Mouse (Mus musculus) kidney, embryonic 16.5 days (tissue): ENCODE measurements around the gene Gm28053. TPM values are rescaled to one million over a fixed set of nuclear protein-coding genes. Genes with fewer than 3 reads are reported as not detected.

ENCODE experiments used
- ATAC-seq: fragments of 200-750 bp; cut with Nextera tagmentation; 2 replicates; pipeline ENCODE4 v1.8.0; 2017; ENCODE audit warnings: moderate TSS enrichment; ENCODE audit not compliant: low FRiP score, low TSS enrichment
- H3K27ac ChIP-seq: fragments of 300-500 bp; sonication (generic); 2 replicates; pipeline ENCODE4 v1.5.1; 2014; ENCODE audit warnings: low read length
- H3K27me3 ChIP-seq: fragments of 300-500 bp; sonication (generic); 2 replicates; pipeline ENCODE4 v1.6.1; 2014; ENCODE audit warnings: low read length, control low read depth, mixed read lengths; ENCODE audit not compliant: insufficient read depth
- H3K36me3 ChIP-seq: fragments of 300-500 bp; sonication (generic); 2 replicates; pipeline ENCODE4 v1.6.1; 2014; ENCODE audit warnings: low read length, control low read depth, mixed read lengths; ENCODE audit not compliant: insufficient read depth
- H3K4me1 ChIP-seq: fragments of 300-500 bp; sonication (generic); 2 replicates; pipeline ENCODE4 v1.6.1; 2014; ENCODE audit warnings: low read length, control low read depth, mixed read lengths; ENCODE audit not compliant: insufficient read depth
- H3K4me2 ChIP-seq: fragments of 300-500 bp; sonication (generic); replicated peaks from 2 replicates; pipeline ENCODE4 v1.6.1; 2014; ENCODE audit warnings: low read depth, low read length
- H3K4me3 ChIP-seq: fragments of 300-500 bp; sonication (generic); 2 replicates; pipeline ENCODE4 v1.5.1; 2014; ENCODE audit warnings: mild to moderate bottlenecking, low read length
- H3K9ac ChIP-seq: fragments of 300-500 bp; sonication (generic); replicated peaks from 2 replicates; pipeline ENCODE4 v1.6.1; 2014; ENCODE audit warnings: low read length
- H3K9me3 ChIP-seq: fragments of 300-500 bp; sonication (generic); 2 replicates; pipeline ENCODE4 v1.6.1; 2016; ENCODE audit warnings: low read length, control low read depth
- WGBS: fragments of 180-500 bp; shearing (Covaris S2); extraction: QIAGEN DNeasy Blood & Tissue Kit; methylation state at CpG from one replicate; pipeline ENCODE4 v1.1.7; 2014; 5-methylcytosine and 5-hydroxymethylcytosine counted together
- polyA plus RNA-seq: library from polyadenylated mRNA; unstranded; fragments of >200 nt; fragmentation: Nextera tagmentation; extraction: Ambion mirVana; gene quantifications from 2 replicates; pipeline ENCODE4 v1.2.1, GENCODE M21; 2015

The Gm28053 gene
- polyA plus RNA-seq, 1 experiment from 2014 or later = 1.4 TPM

DNA sequence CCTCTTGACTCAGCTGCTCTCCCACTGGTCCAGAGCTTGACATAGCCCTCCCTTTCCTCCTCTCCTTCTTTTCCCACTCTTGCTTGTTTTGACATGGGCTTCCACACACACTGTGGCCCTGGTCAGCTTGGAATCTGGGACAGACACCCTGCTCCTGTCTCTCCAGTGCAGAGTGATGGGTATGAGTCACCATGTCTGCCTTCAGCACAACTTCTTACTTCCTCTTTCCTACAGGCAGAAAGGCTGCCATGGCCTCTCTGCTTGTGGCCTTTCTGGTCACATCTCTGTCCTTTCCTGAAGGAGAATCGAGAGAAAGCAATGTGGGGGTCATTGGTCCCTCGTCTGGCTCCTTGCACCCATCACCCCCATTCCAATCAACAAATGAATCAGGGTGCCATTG is 31.3 kb upstream of the Gm28053 start:
- Histone ChIP-seq H3K4me3 (no peak overlapping the region), H3K36me3 (no peaks in the 10 kb centered on the region), H3K9ac (no peak overlapping the region), H3K4me2 (peak overlapping the region; percentile 31), H3K4me1 (no peaks in the 10 kb centered on the region), H3K9me3 (no peaks in the 10 kb centered on the region), H3K27ac (no peak overlapping the region), H3K27me3 (no peaks in the 10 kb centered on the region)
- 70% methylated on average over 2 of the region's 2 CpGs for WGBS
- ATAC-seq = no peak

DNA sequence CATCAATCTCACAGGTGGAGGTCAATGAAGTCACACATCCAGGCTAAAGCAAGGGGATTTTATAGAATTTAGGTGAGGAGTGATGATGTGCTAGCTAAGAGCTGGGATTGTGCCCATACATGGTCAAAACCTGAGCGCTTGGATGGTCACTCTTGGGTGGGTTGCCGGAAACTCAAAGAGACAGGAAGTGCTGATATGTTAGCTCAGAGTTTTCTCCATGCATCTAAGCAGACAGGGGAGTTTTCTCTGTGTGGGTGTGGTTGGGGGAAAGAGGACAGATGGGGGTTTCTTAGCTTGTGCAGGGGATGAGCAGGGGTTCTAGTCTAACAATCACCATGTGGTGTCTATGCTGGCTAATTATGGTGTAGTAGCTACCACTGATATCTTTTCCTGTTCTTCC is 29.1 kb upstream of the Gm28053 start:
- Histone ChIP-seq H3K4me1 (no peaks in the 10 kb centered on the region), H3K27ac (no peak overlapping the region), H3K36me3 (no peaks in the 10 kb centered on the region), H3K27me3 (no peaks in the 10 kb centered on the region), H3K4me2 (no peak overlapping the region), H3K4me3 (no peak overlapping the region), H3K9me3 (no peaks in the 10 kb centered on the region), H3K9ac (no peak overlapping the region)
- 76% methylated on average over 2 of the region's 2 CpGs for WGBS
- no peak for ATAC-seq

DNA sequence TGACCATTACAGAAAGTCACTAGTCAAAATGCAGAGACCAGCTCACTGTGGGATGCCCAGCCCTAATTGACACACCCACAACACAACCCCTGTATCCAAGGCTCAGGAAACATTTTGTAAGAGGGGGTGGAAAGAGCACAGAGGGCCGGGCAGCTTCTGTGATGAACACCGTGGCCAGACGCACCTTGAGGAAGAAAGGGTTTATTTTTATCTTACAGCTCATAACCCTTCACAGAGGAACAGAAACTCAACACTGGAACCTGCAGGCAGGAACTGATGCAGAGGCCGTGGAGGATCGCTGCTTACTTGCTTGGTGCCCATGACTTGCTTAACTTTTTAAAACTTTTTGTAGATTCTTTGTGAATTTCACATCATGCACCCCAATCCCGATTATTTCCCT is 25.4 kb upstream of the Gm28053 start:
- no peaks in the 10 kb centered on the region for H3K36me3 ChIP-seq
- no peaks in the 10 kb centered on the region for H3K27me3 ChIP-seq
- no peak overlapping the region for H3K4me2 ChIP-seq
- H3K9ac ChIP-seq = no peak overlapping the region
- ATAC-seq = no peak
- 80% methylated on average over 6 of the region's 6 CpGs for WGBS
- peaks cover 2% of the 10 kb centered on the region; the same call in 1 of the 2 replicates for H3K9me3 ChIP-seq
- H3K27ac ChIP-seq = no peak overlapping the region
- H3K4me1 ChIP-seq = no peaks in the 10 kb centered on the region
- H3K4me3 ChIP-seq = no peak overlapping the region

DNA sequence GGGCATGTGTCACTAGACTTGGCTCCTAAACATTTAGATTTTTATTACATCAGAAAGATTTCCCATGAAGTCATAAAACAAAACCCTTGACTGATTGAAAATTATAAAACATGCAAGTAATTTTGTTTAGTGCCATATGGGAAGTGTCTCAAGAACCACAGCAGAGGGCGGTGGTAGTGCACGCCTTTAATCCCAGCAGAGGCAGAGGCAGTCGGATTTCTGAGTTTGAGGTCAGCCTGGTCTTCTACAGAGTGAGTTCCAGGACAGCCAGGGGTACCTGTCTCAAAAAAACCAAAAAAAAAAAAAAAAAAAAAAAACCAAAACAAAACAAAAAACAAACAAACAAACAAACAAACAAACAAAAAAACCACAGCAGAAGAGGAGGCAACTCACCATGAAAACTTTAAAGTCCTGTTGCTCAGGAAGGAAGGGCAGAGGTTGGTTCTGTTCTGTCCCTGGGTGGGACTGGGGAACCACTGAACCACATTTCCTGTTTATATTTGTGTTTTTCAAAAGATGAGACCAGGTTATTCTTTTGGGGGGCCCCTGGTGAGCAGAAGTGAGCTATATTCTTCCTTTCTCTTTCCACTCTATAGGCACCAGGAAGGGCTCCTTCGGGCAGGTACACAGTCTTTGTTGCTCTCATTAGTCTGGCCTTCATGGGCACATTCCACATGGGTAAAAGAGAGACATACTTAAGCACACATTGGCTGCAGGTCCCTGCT is 21.4 kb upstream of the Gm28053 start:
- peak overlapping the region; percentile 74; the same call in 1 of the 2 replicates for H3K27ac ChIP-seq
- no peak overlapping the region for H3K4me3 ChIP-seq
- H3K9me3 ChIP-seq = peaks cover 2% of the 10 kb centered on the region; the same call in 1 of the 2 replicates
- WGBS = 80% methylated on average over 4 of the region's 4 CpGs
- H3K9ac ChIP-seq = no peak overlapping the region
- H3K36me3 ChIP-seq = no peaks in the 10 kb centered on the region
- no peaks in the 10 kb centered on the region for H3K4me1 ChIP-seq
- no peaks in the 10 kb centered on the region for H3K27me3 ChIP-seq
- no peak for ATAC-seq
- no peak overlapping the region for H3K4me2 ChIP-seq

DNA sequence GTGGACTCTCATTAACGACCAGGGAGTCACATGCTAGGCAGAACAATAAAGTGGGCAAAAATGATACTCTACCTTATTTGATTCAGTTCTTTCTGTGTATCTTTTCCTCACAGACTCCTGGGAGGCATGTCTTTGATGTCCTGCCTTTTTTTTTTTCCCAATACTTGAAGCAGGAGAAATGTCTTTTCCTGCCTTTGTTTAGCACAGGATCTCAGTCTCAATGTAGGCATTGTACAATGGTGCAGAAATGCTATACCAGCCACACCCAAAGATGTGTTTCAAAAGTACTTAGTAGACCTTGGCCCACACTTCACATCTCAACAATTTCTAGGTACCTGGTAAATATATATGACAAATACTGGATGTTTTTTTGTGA is 20.9 kb upstream of the Gm28053 start:
- no peaks in the 10 kb centered on the region for H3K27me3 ChIP-seq
- H3K4me3 ChIP-seq = no peak overlapping the region
- H3K4me2 ChIP-seq = no peak overlapping the region
- 48% methylated on average over 1 of the region's 1 CpGs for WGBS
- H3K36me3 ChIP-seq = no peaks in the 10 kb centered on the region
- H3K9ac ChIP-seq = no peak overlapping the region
- no peaks in the 10 kb centered on the region for H3K4me1 ChIP-seq
- H3K9me3 ChIP-seq = peaks cover 2% of the 10 kb centered on the region; the same call in 1 of the 2 replicates
- no peak for ATAC-seq
- H3K27ac ChIP-seq = peak overlapping the region; percentile 74; the same call in 1 of the 2 replicates

DNA sequence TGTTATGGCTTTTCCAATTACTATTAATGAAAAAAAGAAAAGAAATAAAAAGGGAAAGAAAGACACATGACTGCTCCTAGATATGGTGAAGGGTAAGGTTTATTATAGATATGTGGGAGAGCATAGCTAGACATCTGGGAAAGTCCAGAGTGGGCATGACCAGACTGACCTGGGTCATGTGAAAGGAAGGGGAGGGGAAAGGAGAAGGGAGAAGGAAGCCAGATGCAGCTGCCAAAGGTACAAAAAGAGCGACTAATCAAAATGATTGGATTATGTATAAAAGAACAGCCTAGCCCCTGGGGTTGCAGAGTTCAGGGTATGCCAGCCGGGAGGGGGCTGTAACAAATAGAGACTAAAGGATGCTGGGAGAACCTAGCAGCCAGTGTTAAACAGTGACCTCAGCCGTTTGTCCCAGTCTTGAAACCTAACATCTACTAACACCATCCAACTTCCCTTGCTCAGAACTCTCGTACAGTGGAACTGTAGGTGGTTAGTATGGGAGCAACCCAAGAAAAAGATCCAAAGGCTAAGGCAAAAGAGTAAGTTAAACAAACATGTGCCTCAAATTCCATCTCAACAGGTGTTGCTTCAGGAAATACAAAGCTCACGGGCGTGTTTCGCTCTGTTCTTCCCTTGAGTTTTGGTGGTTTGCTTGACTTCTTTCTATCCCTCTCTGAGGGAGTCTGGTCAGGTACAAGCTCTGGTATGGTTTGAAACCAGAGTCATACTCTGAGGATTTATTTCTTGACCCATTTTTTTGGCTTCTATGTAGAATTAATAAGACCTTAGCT is 20.1 kb upstream of the Gm28053 start:
- peaks cover 2% of the 10 kb centered on the region; the same call in 1 of the 2 replicates for H3K9me3 ChIP-seq
- 84% methylated on average over 7 of the region's 7 CpGs for WGBS
- H3K4me3 ChIP-seq = no peak overlapping the region
- no peak overlapping the region for H3K4me2 ChIP-seq
- no peaks in the 10 kb centered on the region for H3K27me3 ChIP-seq
- peak overlapping the region; percentile 54 for H3K27ac ChIP-seq
- H3K9ac ChIP-seq = no peak overlapping the region
- no peak for ATAC-seq
- H3K36me3 ChIP-seq = no peaks in the 10 kb centered on the region
- H3K4me1 ChIP-seq = no peaks in the 10 kb centered on the region

DNA sequence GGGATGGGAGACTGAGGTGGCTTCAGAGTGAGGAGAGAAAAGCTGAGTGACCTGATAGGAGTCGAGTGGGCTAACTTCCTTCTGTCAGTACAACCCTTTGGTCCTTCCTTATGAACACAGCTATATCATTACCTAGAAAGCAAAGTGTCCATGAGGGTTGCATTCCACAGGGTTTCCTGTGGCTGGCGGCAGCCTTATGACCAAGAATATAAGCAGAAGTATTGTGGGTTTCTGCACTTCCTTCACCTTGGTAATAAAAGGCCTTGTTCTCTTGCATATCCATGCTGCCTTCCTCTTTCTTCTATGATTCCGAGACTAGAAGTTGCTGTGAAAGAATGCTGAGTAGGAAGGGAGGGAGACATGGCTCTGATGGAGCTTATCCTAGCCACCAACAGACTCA is 19.5 kb upstream of the Gm28053 start:
- Histone ChIP-seq H3K9me3 (peaks cover 2% of the 10 kb centered on the region; the same call in 1 of the 2 replicates), H3K36me3 (no peaks in the 10 kb centered on the region), H3K9ac (no peak overlapping the region), H3K4me2 (no peak overlapping the region), H3K27ac (peak overlapping the region; percentile 54), H3K4me1 (no peaks in the 10 kb centered on the region), H3K4me3 (no peak overlapping the region), H3K27me3 (no peaks in the 10 kb centered on the region)
- ATAC-seq = no peak
- WGBS = 87% methylated on average over 3 of the region's 3 CpGs

DNA sequence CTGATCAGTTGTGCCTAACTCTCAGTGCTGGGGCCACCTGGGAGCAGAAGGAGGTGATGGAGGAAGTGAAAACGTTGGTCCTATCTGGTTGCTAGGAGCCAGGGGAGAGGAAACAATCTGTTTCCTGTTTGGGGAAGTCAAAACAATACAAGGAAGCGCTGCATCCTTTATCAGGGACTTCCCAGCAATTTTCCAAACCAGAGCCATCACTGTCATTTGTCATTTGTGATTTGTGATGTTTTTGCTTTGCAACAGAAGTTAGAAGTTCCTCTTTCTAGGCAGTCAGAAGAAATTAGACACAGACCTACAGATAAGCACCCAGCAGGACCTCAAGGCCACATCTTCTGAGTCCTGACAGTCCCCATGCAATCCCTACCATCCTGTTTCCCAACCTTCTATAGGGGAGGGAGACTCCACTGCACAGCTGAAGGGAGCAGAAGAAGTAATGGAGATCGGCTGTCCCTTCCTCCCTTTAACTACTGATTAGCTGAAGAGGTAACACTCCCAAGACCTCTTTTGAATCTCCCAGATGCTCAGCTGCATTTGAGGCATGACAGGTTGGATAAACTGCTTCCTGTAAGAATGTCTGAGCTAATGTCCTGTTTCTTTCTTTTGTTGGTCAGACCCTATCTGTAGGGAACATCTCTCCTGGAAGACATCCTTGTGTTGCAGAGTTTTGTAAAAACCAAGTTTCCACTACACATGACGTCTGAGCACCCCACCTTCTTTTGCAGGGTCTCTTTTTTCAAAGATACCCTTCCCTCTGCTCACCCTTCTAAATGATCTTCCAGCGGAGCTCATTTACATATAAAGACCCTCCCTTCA is 17.9 kb upstream of the Gm28053 start:
- ATAC-seq = peak; percentile 58

DNA sequence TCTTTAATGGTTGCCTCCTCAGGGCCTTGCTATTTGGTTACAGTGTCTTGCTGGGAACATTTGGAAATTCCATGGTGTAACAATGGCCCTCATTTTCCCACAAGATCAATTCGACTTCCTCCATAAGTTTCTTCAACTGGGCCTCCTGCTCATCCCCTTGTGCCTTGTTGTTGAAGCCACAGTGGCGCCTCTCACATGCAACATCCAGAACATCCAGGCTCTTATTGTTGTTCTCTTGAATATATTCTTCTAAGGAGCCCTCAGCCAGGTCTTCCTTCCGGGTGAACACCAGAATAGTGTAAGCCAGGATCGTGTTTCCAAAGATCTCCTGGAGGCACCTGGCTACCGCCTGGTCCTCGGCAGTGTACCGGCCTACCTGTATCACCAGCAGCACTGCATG is 16.3 kb upstream of the Gm28053 start:
- Histone ChIP-seq H3K9ac (no peak overlapping the region), H3K4me2 (no peak overlapping the region), H3K27ac (peak overlapping the region; percentile 79; the same call in 1 of the 2 replicates), H3K4me3 (no peak overlapping the region), H3K4me1 (no peaks in the 10 kb centered on the region), H3K9me3 (no peaks in the 10 kb centered on the region), H3K27me3 (no peaks in the 10 kb centered on the region), H3K36me3 (no peaks in the 10 kb centered on the region)
- 87% methylated on average over 7 of the region's 7 CpGs for whole genome bisulfite sequencing
- no peak for ATAC-seq

More for the DNA sequence above, 17.9 kb upstream of the Gm28053 start:
- H3K9ac ChIP-seq = no peak overlapping the region
- H3K36me3 ChIP-seq = no peaks in the 10 kb centered on the region
- no peaks in the 10 kb centered on the region for H3K4me1 ChIP-seq
- H3K27ac ChIP-seq = peak overlapping the region; percentile 79
- H3K4me3 ChIP-seq = no peak overlapping the region
- no peaks in the 10 kb centered on the region for H3K9me3 ChIP-seq
- WGBS = 40% methylated on average over 5 of the region's 5 CpGs
- no peak overlapping the region for H3K4me2 ChIP-seq
- H3K27me3 ChIP-seq = no peaks in the 10 kb centered on the region
